Mouse (Mus musculus) skeletal muscle tissue, adult 2 months (tissue): ENCODE measurements around the gene Vsig10.
"Not testable (repeated sequence)": the region's sequence is repeated elsewhere in the genome, so short reads cannot be mapped to it uniquely, and the experiment has no call there.

Experiments used
- DNase-seq: peaks from one replicate; pipeline ENCODE4 v3.0.0-alpha.2; 2012; ENCODE audit warnings: low read depth, low spot score

Vsig10 gene

DNA sequence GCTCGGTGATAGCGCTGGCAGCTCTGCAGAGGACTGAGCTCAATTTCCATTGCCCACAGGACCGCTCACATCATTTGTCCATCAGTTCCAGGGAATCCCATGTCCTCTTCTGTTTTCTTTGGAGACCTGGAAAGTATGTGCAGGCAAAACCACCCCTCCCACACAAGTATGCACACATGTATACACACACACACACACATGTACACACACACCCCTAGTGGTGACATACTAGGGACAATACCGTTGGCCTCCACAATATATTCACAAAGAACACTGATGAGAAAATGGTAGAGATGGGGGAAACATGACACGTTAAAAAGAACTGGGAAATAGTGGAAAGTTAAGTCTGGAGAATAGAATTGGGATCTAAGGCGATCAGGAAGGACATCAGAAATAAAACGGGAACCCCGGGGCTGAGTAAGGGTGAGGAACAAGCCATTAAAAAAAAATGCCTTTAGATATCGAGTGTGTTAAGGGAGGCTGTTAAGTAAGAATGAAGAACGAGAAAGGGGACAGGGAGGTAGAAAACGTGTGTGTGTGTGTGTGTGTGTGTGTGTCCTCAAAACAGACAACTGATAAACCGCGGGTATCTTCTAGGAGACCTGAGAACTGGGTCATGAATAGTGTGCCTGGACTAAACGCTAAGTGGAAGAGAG lies 36.9 kb downstream of the Vsig10 start:
- DNase-seq: no peak

DNA sequence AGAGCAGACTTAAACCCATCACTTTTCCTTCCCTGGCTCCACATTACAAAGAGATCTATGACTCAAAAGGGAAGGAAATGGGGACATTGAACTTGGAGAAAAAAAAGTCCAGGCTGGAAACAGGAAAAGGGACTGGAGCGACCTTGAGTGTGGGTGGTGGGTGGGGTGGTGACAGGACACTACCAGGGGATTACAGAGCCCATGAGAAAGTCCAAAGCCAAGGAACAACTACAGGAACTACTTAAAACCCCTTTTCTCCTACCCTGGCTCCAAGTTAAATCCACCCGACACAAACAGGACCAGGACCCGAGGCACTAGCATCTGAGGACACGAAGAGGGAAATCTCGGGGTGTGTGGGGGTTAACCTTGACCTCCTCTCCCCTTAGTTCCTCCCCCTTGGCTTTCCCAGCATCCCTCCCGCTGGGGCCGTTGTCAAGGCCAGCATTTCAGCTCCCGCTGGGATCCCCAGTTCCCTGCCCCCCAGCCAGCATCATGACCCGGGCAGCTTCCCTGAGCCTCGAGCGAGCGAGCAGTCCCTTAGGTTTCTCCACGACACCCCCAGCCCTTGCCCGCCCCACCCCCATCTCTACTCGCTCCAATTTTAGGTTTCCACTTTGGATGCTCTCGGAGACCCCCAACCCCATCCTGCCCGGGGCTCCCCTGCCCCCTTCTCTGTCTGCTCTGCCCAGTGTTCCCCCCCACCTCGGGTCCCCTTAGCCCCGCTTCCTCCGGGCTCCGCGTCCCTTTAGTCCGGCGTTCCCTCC lies 37.7 kb downstream of the Vsig10 start:
- no peak for DNase-seq

- no peak for DNase-seq
Observed at GRCm38 (mm10) chr5:117357129-117357477, 38.2 kb downstream of the Vsig10 start, which contains the start of gene Wsb2. Gene Wsb2, plus strand, starts transcription at chr5:117357304.

- no peak for DNase-seq
Observed at GRCm38 (mm10) chr5:117357478-117358247, 38.8 kb downstream of the Vsig10 start.

DNA sequence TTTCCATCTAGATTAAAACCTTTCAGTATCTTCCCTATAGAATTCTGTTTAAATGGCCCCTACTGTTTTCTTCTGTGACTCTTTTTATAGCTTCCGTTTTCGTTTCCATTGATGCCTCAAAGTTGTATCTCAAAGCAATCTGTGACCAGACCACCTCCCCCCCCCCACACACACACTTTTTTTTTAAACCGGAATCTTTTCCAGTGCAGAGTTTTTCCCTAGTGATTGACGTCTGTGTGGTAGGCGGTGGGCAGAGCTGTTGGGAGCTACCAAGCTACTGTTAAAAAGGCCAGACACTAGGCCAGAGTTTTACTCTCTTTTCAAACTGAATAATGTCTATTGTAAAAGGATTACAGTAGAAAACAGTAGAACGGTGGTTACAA lies 39.4 kb downstream of the Vsig10 start:
- DNase-seq: no peak

DNA sequence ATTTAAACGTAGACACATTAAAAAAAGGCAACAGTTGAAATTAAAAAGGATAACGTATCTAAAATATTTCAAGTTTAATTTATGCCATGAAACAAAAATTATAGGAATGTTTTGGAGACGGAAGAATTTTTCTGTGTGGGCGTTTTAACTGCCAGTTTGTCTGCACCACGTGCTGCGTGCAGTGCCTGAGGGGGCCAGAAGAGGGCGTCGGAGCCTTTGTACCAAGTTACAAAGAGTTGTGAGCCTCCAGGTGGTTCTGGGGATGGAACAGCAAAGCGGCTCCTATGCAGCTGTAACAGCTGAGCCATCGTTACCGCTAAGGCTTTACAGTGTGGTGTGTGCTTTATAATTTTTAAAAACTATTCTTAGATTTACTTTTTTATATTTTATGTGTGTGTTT lies 39.8 kb downstream of the Vsig10 start:
- DNase-seq: no peak

DNA sequence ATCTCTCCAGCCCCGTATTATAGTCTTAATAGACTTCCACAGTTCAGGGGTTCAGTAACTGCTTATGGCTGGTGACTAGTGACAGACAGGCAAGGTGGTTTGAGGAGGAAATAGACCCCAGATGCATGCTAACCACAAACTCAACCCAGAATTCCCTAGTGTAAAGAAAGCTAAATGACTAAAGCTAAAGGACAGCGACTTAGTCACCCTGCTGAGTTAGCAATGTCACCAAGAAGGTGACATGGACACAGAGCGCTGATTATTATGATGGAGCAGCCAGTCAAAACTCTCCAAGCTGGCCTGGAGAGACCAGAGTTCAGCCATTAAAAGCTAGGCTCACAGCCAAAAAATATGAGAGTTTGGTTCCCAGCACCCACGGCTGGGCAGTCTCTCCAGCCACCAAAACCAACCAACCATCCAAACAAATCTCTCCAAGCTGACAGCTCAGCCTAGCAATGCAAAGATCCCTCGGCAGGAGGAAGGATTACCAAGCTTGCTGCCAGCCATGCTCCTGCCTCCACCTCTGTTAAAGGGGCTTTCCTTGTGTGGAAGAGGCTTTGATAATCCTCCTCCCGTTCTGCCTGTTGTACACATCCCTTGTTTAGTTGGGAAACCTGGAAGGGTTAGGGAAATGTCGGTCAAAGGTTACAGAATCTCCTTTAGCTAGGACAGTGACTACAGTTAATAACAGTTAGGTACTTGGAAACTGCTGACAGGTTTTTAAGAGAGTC lies 40.8 kb downstream of the Vsig10 start:
- DNase-seq: no peak

DNA sequence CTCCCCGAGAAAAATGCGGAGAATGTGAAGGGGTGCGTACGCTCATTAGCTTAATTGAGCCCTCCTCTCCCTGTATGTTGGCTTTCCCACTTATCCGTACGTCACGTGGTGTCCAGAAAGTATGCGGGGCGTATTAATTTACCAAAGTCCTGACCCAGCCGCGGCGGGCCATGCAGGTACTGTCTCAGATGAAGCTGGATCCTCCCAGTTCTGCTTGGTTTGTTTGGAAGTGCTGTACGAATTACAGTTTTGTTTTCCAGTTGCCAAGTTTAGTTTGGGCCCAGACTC lies 41.3 kb downstream of the Vsig10 start:
- DNase-seq: no peak

DNA sequence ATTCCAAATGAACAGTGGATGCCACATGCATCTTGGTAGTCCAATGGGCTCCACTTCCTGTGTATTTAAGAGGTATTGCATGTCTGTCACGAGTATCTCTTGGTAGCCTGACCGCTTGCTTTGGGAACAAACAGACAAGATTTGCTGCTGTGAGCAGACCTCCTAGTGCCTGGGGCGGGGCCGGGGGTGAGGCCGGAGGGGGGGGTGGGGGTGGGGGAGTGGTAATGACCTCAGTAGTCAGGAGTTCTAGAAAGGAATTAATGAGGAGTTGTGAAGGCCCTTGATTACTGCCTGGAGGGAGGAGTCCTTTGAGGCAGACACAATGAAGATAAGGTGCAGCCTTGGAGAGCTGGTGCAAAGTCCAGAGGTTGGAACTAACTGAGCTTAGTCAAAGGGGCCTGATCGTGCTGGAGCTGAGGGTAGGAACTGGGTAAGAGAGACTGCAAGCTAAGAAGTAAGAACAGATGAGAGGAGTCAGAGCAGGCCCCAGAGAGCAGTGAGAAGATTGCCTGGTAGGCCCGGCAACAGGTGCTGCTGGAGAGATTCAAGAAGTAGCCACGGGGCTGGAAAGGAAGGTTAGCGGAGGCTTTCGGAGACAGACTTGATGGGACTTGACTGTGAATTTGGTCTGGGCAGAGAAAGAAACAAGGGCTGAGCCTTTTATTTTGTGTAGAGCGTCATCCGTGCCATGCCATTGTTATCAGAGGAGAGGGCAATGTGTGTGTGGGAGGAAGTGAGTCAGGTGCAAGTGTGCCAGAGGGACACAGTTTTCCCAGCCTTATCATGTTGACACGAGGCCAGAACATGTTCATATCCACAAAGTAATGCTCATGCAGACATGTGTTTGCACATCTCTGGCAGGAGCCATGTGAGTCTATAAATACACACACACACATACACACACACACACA lies 42.0 kb downstream of the Vsig10 start:
- DNase-seq: no peak

- DNase-seq: no peak
Observed at GRCm38 (mm10) chr5:117361590-117361989, 42.7 kb downstream of the Vsig10 start.

- no peak for DNase-seq
Observed at GRCm38 (mm10) chr5:117363066-117363782, 44.3 kb downstream of the Vsig10 start.

DNA sequence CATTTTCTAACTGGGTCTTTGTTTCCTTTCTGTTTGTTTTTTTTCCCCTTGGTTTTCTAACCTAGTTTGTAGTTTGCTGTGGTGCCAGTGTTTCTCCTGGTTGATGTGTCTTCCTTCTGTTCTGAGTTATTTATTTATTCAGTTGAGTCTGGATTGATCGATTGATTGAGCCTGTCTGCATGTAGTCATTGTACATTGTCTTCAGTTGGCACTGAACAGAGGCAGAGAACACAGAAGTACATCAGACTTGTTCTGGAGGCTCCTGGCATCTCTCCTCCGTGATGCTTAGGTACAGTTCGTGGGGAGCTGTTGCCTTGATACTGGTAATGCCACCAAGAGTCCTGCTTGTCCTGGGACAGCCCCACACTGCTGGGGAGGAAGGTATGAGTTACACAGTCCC lies 45.9 kb downstream of the Vsig10 start:
- DNase-seq: no peak

DNA sequence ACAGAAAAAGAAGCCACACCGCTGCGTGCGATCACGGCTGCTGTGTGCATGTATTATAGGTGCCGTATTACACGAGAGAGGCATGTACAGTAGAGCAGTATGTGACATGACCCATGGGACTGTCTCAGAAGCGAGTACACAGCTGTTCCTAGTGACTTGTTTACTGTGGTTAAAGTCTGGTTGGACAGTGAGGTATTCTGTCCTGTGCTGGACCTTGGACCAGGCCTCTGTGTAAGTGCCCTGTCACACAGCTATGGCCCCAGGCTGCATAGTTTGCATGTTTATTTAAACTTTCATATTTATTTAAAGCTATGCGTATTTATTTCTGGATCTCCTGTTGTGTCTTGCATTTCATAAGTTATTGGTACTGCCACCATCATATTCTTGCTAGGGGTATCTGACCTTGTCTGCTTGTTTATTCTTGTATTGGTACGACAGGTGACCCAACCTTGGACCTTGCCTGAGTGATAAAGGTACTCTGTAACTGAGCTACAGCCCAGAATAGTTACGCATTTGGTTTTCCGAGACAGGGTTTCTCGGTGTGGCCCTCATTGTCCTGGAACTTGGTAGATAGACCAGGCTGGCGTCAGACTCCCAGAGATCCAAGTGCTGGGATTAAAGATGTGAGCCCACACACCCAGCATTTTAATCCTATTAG lies 47.1 kb downstream of the Vsig10 start:
- DNase-seq: no peak

GRCm38 (mm10) chr5:117367206-117367605 lies 48.3 kb downstream of the Vsig10 start:
- DNase-seq: no peak

DNA sequence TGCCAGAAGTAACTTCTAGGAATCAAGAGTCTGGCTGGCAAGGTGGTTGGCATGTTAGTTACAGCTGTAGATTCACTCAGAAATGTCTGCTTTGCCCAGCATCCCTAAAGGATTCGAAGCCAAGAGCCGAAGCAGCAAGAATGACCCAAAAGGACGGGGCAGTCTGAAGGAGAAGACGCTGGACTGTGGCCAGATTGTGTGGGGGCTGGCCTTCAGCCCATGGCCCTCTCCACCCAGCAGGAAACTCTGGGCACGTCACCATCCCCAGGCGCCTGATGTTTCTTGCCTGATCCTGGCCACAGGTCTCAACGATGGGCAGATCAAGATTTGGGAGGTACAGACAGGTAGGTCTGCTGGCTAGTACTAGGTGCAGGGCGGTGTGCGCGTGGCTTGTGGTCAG lies 51.7 kb downstream of the Vsig10 start:
- no peak for DNase-seq

DNA sequence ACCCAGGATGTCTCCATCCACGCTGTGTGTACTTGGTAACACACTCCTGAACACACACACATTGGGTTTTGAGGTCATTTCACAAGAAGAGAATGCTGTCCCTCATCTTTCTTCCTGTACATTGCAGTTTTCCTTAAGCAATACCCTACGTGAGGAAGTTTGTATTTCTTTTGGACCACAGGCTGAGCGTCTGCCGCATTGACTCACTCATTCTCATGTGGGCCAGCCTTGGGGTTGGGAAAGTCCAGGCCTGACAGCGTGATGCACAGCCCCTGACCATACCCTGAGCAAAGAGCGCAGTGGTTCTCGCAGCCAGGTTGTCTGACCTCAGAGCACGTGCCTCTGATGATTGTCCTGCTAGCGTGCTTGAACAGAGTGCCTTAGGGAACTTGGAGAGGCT lies 54.5 kb downstream of the Vsig10 start:
- DNase-seq: no peak

DNA sequence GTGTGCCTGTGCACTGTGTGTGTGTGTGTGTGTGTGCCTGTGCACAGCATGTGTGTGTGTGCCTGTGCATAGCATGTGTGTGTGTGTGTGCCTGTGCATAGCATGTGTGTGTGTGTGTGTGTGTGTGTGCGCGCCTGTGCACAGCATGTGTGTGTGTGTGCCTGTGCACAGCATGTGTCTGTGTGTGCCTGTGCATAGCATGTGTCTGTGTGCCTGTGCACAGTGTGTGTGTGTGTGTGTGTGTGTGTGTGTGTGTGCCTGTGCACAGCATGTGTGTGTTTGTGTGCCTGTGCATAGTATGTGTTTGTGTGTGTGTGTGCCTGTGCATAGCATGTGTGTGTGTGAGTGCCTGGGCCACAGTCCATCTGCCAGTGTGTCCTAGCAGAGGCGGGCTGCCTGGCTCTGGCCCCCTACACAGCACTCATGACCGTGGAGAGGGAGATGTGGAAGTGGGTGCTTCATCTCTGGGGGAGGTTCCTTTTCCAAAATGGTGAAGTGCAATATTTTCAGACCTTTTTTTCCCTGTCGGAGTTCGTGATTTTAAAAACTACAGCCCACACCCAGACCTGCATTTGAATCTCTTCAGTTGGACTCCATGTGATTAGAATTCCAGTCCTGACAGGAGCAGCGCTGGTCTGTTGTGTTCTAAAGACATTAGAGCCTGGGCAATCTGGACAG lies 55.6 kb downstream of the Vsig10 start:
- no peak for DNase-seq

- DNase-seq: no peak
Observed at GRCm38 (mm10) chr5:117376331-117376761, 57.5 kb downstream of the Vsig10 start.

- DNase-seq: not testable (repeated sequence)
Observed at GRCm38 (mm10) chr5:117377731-117378130, 58.8 kb downstream of the Vsig10 start.
